Mouse (Mus musculus) liver, embryonic 12.5 days (tissue): Measurements from ENCODE around the gene C330007P06Rik. TPM values are rescaled to one million over a fixed set of nuclear protein-coding genes. Genes with fewer than 3 reads are reported as not detected.

Experiments
- ATAC-seq: fragments of 200-750 bp; cut with Nextera tagmentation; 2 replicates; pipeline ENCODE4 v1.8.0; 2017; ENCODE audit warnings: moderate number of reproducible peaks, mild to moderate bottlenecking, moderate library complexity
- H3K27ac ChIP-seq: fragments of 300-500 bp; sonication (generic); 2 replicates; pipeline ENCODE4 v1.5.1; 2016; ENCODE audit warnings: mild to moderate bottlenecking
- H3K27me3 ChIP-seq: fragments of 300-500 bp; sonication (generic); replicated peaks from 2 replicates; pipeline ENCODE4 v1.6.1; 2016; ENCODE audit warnings: mild to moderate bottlenecking, moderate library complexity
- H3K36me3 ChIP-seq: fragments of 300-500 bp; sonication (generic); 2 replicates; pipeline ENCODE4 v1.6.1; 2016; ENCODE audit warnings: mild to moderate bottlenecking, moderate library complexity
- H3K4me1 ChIP-seq: fragments of 300-500 bp; sonication (generic); 2 replicates; pipeline ENCODE4 v1.6.1; 2016
- H3K4me2 ChIP-seq: fragments of 300-500 bp; sonication (generic); 2 replicates; pipeline ENCODE4 v1.6.1; 2016; ENCODE audit warnings: mild to moderate bottlenecking, moderate library complexity
- H3K4me3 ChIP-seq: fragments of 300-500 bp; sonication (generic); 2 replicates; pipeline ENCODE4 v1.5.1; 2016; ENCODE audit warnings: mild to moderate bottlenecking, moderate library complexity
- H3K9ac ChIP-seq: fragments of 300-500 bp; sonication (generic); 2 replicates; pipeline ENCODE4 v1.6.1; 2016; ENCODE audit warnings: mild to moderate bottlenecking, moderate library complexity
- H3K9me3 ChIP-seq: fragments of 300-500 bp; sonication (generic); replicated peaks from 2 replicates; pipeline ENCODE4 v1.6.1; 2016; ENCODE audit warnings: mild to moderate bottlenecking, moderate library complexity
- WGBS: fragments of 180-500 bp; shearing (Covaris S2); methylation state at CpG from one replicate; pipeline ENCODE4 v1.1.7; 2016; ENCODE audit not compliant: insufficient replicate concordance; 5-methylcytosine and 5-hydroxymethylcytosine counted together
- polyA plus RNA-seq: library from polyadenylated mRNA; unstranded; fragments of >200 nt; fragmentation: Nextera tagmentation; extraction: Ambion mirVana; gene quantifications from 2 replicates; pipeline ENCODE4 v1.2.1, GENCODE M21; 2016

Gene C330007P06Rik
- polyA plus RNA-seq, 1 experiment from 2014 or later, result 18.5 TPM

DNA sequence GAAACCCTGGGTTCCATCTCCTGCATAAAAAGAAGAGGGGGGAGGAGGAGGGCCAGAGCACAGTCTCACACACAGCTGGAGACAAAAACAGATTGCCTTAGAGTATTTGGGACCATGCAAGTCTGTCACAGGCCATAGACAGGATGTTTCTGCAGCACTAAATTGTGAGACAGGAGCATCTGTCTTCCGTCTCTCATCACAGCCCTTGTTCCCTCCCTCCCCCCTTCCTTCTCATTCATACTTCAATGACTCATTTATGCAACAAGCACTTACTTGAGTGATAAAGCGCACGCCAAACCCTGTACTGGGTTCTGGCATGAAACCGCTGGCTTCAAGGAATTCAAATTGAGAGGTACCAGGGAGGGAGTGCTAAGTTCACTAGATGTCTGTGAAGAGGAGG lies 42.3 kb downstream of the C330007P06Rik start:
- Histone ChIP-seq H3K9ac (no peak overlapping the region), H3K9me3 (no peaks in the 10 kb centered on the region), H3K4me3 (no peak overlapping the region), H3K36me3 (no peaks in the 10 kb centered on the region), H3K27ac (no peak overlapping the region), H3K27me3 (no peaks in the 10 kb centered on the region), H3K4me2 (no peak overlapping the region), H3K4me1 (peaks cover 1% of the 10 kb centered on the region; the same call in 1 of the 2 replicates)
- no peak for ATAC-seq
- 83% methylated on average over 3 of the region's 4 CpGs for WGBS

DNA sequence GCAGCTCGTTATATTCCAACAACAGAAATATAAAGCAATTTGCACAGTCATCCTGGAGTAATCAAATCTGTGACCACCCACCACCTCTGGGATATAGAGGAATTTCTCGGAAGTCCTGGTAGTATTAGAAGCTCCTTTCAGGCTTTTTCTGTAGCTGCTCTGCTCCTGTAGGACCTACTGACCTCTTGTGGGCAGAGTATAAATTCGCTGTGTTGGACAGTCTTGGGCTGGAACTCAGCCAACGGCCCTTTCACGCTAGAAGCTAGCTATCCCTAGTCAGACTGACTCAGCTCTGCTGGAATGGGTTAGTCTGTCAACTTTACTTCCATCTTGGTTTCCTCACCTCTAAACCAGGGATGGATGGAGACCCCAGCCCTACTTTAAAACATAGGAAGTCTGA lies 43.6 kb downstream of the C330007P06Rik start:
- Histone ChIP-seq H3K27ac (no peak overlapping the region), H3K4me2 (no peak overlapping the region), H3K27me3 (no peaks in the 10 kb centered on the region), H3K4me1 (no peaks in the 10 kb centered on the region), H3K4me3 (no peak overlapping the region), H3K9ac (no peak overlapping the region), H3K9me3 (no peaks in the 10 kb centered on the region), H3K36me3 (no peaks in the 10 kb centered on the region)
- no peak for ATAC-seq
- 49% methylated on average over 5 of the region's 5 CpGs for WGBS

DNA sequence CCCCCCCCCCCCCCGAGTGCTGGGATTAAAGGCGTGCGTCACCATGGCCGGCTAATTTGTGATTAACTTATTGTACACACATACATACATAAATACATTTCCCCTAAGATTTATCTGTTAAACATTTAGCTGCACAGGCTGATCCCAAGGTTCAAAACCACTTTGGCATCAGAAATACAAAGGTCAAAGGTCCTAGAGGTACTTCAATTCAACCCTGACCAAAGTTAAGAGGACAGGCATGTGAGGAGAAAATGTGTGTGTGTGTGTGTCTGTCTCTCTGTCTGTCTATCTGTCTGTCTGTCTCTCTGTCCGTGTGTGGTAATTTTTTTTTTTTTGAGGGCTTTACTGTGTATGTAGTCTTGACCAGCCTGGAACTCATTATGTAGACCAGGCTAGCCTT lies 47.0 kb downstream of the C330007P06Rik start:
- ATAC-seq, result no peak
- Histone ChIP-seq H3K27me3 (no peaks in the 10 kb centered on the region), H3K27ac (no peak overlapping the region), H3K9me3 (no peaks in the 10 kb centered on the region), H3K36me3 (no peaks in the 10 kb centered on the region), H3K4me1 (no peaks in the 10 kb centered on the region), H3K9ac (no peak overlapping the region), H3K4me2 (no peak overlapping the region), H3K4me3 (no peak overlapping the region)
- WGBS, result 82% methylated on average over 5 of the region's 5 CpGs

DNA sequence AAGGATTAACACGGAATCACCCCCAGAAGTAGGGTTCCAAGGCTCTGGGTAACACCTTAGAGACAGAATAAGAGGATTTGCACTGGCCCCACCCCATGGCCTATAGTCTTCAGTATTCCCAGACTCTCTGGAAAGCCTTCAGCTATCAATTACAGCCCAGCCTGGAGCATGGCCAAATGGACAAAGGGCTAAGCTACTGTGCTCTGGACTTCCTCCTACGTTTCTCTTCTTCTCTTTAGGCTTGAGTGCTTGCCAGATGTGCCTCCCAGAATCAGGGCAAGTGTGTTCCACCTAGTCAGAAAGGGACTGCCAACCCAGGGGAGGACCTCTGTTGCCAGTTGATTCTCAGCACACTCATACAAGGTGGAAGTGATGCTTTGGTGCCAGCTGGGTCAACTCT lies 48.9 kb downstream of the C330007P06Rik start:
- no peak overlapping the region for H3K4me2 ChIP-seq
- H3K27ac ChIP-seq, result no peak overlapping the region
- no peak overlapping the region for H3K4me3 ChIP-seq
- H3K9me3 ChIP-seq, result no peaks in the 10 kb centered on the region
- no peaks in the 10 kb centered on the region for H3K36me3 ChIP-seq
- no peaks in the 10 kb centered on the region for H3K4me1 ChIP-seq
- ATAC-seq, result no peak
- WGBS, result 40% methylated on average over 2 of the region's 2 CpGs
- no peak overlapping the region for H3K9ac ChIP-seq
- H3K27me3 ChIP-seq, result no peaks in the 10 kb centered on the region

DNA sequence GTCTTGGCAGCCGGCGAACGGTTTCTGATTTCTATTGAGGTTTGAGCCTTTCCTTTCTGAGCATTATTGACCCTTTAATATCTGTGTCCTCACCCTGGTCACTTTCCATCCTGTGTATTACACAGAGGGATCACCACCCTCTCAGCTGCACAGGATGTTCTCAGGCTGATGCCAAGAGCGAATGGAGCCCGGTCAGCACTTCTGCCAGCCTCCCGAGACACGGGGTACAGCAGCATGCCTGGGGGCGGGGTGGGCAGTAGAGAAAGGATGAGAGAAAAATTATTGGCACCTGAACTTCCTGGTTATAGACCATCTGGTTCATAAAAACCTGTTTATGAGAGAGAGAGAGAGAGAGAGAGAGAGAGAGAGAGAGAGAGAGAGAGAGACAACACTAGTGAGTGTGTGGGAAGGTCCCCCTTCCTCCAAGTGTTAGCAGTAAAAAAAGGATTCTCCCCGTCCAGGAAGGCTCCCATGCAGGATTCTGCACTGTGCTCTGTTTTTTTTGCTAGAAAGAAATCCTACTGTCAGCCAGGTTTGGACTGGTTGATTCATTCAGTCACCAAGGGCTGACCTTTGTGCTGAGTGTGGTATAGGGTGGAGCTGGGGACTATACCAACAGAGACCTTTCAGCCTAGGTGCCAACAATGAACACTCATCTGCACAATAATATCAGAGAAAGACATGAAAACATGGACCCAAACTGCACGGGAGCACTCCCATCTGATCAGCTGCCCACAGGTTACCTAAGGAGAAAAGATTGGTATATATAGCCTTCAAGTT lies 49.8 kb downstream of the C330007P06Rik start:
- no peak overlapping the region for H3K4me2 ChIP-seq
- no peak overlapping the region for H3K27ac ChIP-seq
- 75% methylated on average over 10 of the region's 10 CpGs for WGBS
- no peak for ATAC-seq
- H3K4me3 ChIP-seq, result no peak overlapping the region
- H3K4me1 ChIP-seq, result no peaks in the 10 kb centered on the region
- H3K9me3 ChIP-seq, result no peaks in the 10 kb centered on the region
- no peaks in the 10 kb centered on the region for H3K27me3 ChIP-seq
- H3K36me3 ChIP-seq, result no peaks in the 10 kb centered on the region
- no peak overlapping the region for H3K9ac ChIP-seq

DNA sequence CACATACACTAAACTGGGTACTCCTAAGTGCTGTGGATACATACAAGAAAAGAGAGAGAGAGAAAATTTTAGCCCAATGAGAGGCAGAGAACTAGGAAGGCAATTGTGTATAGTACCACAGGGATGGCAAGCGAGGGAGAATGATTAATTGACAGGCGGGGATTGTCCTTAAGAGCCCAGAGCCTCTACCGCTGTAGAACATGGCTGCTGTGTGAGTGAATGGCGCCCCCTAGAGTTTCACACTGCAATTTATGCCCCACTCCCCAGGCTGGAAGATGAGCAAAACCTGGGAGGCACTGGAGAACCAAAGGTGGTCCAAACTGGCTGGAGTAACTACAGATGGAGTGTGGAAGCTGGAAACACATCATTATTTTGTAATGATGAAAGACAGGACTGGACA lies 53.7 kb downstream of the C330007P06Rik start:
- Histone ChIP-seq H3K4me2 (no peak overlapping the region), H3K9ac (no peak overlapping the region), H3K27me3 (no peaks in the 10 kb centered on the region), H3K27ac (no peak overlapping the region), H3K4me3 (no peak overlapping the region), H3K4me1 (peaks cover 12% of the 10 kb centered on the region), H3K36me3 (no peaks in the 10 kb centered on the region), H3K9me3 (no peaks in the 10 kb centered on the region)
- 23% methylated on average over 4 of the region's 4 CpGs for WGBS
- ATAC-seq, result 0 out of 2 replicates have a peak, but pooled peaks have one; percentile 34

DNA sequence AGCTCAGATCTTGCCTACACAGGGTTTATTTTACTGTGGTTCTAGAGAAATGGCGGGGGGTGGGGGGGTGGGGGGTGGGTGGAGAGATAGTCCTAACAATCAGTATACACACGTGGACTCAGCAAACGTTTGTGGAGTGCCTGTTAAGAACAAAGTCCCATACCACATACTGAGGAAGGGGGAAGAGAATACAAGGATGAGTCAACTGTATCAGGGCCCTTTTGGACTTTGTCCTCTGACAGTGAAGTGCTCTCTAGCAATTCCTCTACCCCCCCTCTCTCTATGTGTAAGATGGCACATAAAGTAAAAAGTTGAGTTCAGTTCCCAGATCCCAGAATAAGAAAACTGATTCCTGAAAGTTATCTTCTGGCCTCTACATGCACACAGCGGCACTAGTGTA lies 54.3 kb downstream of the C330007P06Rik start:
- no peaks in the 10 kb centered on the region for H3K36me3 ChIP-seq
- H3K9ac ChIP-seq, result no peak overlapping the region
- no peak overlapping the region for H3K4me3 ChIP-seq
- ATAC-seq, result no peak
- WGBS, result 59% methylated on average over 4 of the region's 4 CpGs
- H3K27me3 ChIP-seq, result no peaks in the 10 kb centered on the region
- no peak overlapping the region for H3K4me2 ChIP-seq
- peaks cover 12% of the 10 kb centered on the region for H3K4me1 ChIP-seq
- H3K27ac ChIP-seq, result no peak overlapping the region
- no peaks in the 10 kb centered on the region for H3K9me3 ChIP-seq

DNA sequence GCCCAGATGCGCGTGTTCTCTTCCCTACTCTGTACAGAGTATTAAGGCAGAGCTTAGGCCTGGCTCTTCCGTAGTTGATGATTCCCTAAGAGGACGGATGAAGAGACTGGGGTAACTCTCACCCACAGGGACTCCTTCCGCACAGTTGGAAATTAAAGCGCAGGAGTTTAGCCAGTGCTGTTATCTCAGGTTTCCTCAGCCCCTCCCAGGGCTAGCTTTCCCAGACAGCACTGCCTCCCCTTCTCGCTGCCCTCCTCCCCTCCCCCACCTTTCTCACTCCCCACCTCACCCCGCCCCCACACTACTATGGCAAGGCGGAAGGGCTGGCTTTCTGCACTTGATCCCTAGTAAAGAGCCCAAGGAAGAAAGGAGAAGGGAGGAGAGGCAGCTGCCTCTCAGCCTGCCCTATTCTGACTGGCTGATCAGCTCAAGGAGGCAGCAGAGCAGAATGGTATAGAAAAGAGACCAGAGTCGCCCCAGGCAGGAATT lies 56.9 kb downstream of the C330007P06Rik start:
- Histone ChIP-seq H3K9ac (peak overlapping the region; percentile 48), H3K4me2 (peak overlapping the region; percentile 66), H3K36me3 (no peaks in the 10 kb centered on the region), H3K27me3 (no peaks in the 10 kb centered on the region), H3K4me3 (peak overlapping the region; percentile 32), H3K9me3 (no peaks in the 10 kb centered on the region), H3K27ac (peak overlapping the region; percentile 66), H3K4me1 (peaks cover 12% of the 10 kb centered on the region)
- ATAC-seq, result peak; percentile 73
- WGBS, result 8% methylated on average over 9 of the region's 10 CpGs

DNA sequence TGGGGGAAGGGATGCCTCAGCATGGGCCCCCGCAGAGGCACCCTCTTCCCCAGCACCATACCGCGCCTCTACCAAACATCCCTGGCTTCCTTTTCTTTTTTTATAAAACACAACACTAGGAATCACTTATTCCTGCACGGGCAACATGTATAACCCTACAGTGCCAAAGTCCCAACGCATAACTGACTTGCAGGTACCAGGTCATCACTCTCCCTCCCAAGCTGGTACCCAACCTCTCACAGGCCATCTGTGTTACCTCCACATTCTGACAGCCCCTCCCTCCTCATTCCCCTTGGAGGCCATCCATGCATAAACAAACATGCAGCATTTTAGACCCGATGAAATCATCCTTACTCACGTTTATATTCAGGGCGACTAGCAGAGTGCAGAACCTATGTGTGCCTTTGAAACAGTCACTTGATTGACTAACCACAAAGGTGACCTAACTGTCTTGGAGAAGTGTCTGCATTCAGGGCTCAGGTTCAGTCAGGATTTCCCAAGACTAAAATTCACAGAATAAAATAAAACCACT lies 57.5 kb downstream of the C330007P06Rik start:
- peak overlapping the region; percentile 32 for H3K4me3 ChIP-seq
- ATAC-seq, result no peak
- no peaks in the 10 kb centered on the region for H3K36me3 ChIP-seq
- no peaks in the 10 kb centered on the region for H3K27me3 ChIP-seq
- H3K9ac ChIP-seq, result no peak overlapping the region
- H3K27ac ChIP-seq, result 0 out of 2 replicates have a peak overlapping the region, but pooled peaks have one; percentile 66
- peak overlapping the region; percentile 66 for H3K4me2 ChIP-seq
- 50% methylated on average over 8 of the region's 8 CpGs for WGBS
- H3K9me3 ChIP-seq, result no peaks in the 10 kb centered on the region
- H3K4me1 ChIP-seq, result peaks cover 12% of the 10 kb centered on the region

DNA sequence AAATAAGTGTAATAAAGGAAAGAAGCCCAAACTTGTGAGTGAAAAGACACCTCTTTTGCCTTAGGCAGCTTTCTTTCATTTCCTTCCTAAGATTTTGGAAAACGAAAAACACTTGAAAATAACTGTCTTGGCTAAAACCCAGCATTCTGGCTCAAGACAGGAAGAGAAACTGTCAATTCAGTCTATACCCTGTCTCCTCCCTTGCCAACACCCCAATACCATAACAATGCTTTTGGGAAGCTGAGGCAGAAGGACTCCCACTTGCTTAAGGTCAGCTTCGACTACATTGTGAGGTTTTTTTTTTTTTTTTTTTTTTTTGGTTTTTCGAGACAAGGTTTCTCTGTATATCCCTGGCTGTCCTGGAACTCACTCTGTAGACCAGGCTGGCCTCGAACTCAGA lies 58.5 kb downstream of the C330007P06Rik start:
- Histone ChIP-seq H3K36me3 (no peaks in the 10 kb centered on the region), H3K9me3 (no peaks in the 10 kb centered on the region), H3K4me3 (no peak overlapping the region), H3K27ac (no peak overlapping the region), H3K9ac (no peak overlapping the region), H3K27me3 (no peaks in the 10 kb centered on the region), H3K4me2 (no peak overlapping the region), H3K4me1 (peaks cover 12% of the 10 kb centered on the region)
- ATAC-seq, result no peak
- 68% methylated on average over 3 of the region's 4 CpGs for WGBS

DNA sequence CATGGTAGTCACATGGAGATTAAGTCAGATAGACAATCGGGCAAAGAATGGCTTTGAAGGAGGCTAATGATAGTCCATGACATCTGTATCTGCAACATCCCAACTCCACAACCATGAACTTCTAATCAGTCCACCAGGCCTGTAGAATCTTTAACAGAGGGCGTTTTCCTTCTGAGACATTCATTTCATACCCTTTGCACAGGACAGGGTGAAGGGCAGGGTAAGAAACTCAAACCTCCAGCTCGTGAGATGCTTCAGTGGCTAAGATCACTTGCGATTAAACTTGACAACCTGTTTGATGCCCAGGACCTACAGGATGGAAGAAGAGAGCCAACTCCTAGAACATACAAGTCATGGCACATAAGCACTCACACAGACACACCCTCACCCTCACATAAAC lies 58.9 kb downstream of the C330007P06Rik start:
- Histone ChIP-seq H3K4me1 (peaks cover 12% of the 10 kb centered on the region), H3K9me3 (no peaks in the 10 kb centered on the region), H3K9ac (no peak overlapping the region), H3K36me3 (no peaks in the 10 kb centered on the region), H3K27ac (no peak overlapping the region), H3K4me2 (no peak overlapping the region), H3K27me3 (no peaks in the 10 kb centered on the region), H3K4me3 (no peak overlapping the region)
- 67% methylated on average over 4 of the region's 4 CpGs for WGBS
- no peak for ATAC-seq

DNA sequence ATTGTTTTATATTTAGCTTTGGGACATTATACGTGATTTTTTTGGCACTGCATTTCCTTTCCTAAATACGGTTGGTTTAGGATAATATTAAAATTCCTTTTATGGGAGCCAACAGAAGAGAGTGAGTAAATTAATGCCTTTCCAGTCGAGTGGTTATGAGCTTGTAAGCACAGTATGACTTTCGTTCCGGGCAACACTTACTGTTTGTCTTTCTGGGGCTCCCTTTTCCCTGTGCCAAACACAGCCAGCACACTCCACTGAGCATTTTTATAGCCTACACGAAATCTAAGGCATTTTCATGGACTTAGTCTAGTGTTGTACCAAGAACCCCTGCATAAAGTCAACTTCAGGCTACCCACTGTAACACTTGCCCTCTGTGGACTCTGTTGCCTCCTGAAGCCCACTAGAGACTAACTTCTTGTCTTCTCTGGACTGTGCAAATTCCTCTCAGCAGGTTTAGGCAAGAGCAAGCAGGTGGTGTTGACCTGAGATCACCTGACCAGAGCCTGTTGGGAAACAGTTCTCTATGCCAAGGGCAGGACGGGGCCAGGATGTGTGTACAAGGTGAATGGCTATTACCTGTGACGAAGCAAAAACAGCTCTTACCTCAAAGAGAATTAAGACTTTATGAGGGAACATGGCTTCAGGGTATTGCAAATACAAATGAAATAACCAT lies 59.6 kb downstream of the C330007P06Rik start:
- Histone ChIP-seq H3K27ac (no peak overlapping the region), H3K9me3 (no peaks in the 10 kb centered on the region), H3K9ac (no peak overlapping the region), H3K4me3 (no peak overlapping the region), H3K4me2 (no peak overlapping the region), H3K27me3 (no peaks in the 10 kb centered on the region), H3K36me3 (no peaks in the 10 kb centered on the region), H3K4me1 (peaks cover 12% of the 10 kb centered on the region)
- 71% methylated on average over 8 of the region's 8 CpGs for WGBS
- no peak for ATAC-seq
